Mouse (Mus musculus): ENCODE data around the gene Lrrtm4.

Lrrtm4 gene

GRCm38 (mm10) chr6:80328391-80328790, 309.7 kb downstream of the Lrrtm4 start:
- DNase-seq (ENCODE audit: low spot score in 2 of 2) = no peak

- no peak for DNase-seq (ENCODE audit: low spot score in 2 of 2)
Observed at GRCm38 (mm10) chr6:80331751-80332150, 313.1 kb downstream of the Lrrtm4 start.

GRCm38 (mm10) chr6:80352307-80352706, 333.6 kb downstream of the Lrrtm4 start:
- no peak for DNase-seq (ENCODE audit: low spot score in 2 of 2)

GRCm38 (mm10) chr6:80357092-80357491, 338.4 kb downstream of the Lrrtm4 start:
- no peak for DNase-seq (ENCODE audit: low spot score in 2 of 2)

- DNase-seq (ENCODE audit: low spot score in 2 of 2) = no peak
Observed at GRCm38 (mm10) chr6:80363593-80363992, 344.9 kb downstream of the Lrrtm4 start.

GRCm38 (mm10) chr6:80366532-80366931, 347.9 kb downstream of the Lrrtm4 start:
- no peak for DNase-seq (ENCODE audit: low spot score in 2 of 2)

- DNase-seq (ENCODE audit: low spot score in 2 of 2) = no peak
Observed at GRCm38 (mm10) chr6:80389571-80389970, 370.9 kb downstream of the Lrrtm4 start.

- DNase-seq (ENCODE audit: low spot score in 2 of 2) = no peak
Observed at GRCm38 (mm10) chr6:80406757-80407156, 388.1 kb downstream of the Lrrtm4 start.

GRCm38 (mm10) chr6:80440135-80440534, 421.5 kb downstream of the Lrrtm4 start:
- DNase-seq (ENCODE audit: low spot score in 2 of 2) = no peak

GRCm38 (mm10) chr6:80470546-80470945, 451.9 kb downstream of the Lrrtm4 start:
- no peak for DNase-seq (ENCODE audit: low spot score in 2 of 2)

GRCm38 (mm10) chr6:80476153-80476552, 457.5 kb downstream of the Lrrtm4 start:
- no peak for DNase-seq (ENCODE audit: low spot score in 2 of 2)

GRCm38 (mm10) chr6:80545017-80545416, 526.3 kb downstream of the Lrrtm4 start:
- no peak for DNase-seq (ENCODE audit: low spot score in 2 of 2)

- DNase-seq (ENCODE audit: low spot score in 2 of 2) = no peak
Observed at GRCm38 (mm10) chr6:80549907-80550306, 531.2 kb downstream of the Lrrtm4 start.

- no peak for DNase-seq (ENCODE audit: low spot score in 2 of 2)
Observed at GRCm38 (mm10) chr6:80553398-80553797, 534.7 kb downstream of the Lrrtm4 start.

- DNase-seq (ENCODE audit: low spot score in 2 of 2) = no peak
Observed at GRCm38 (mm10) chr6:80554991-80555390, 536.3 kb downstream of the Lrrtm4 start.

- DNase-seq (ENCODE audit: low spot score in 2 of 2) = no peak
Observed at GRCm38 (mm10) chr6:80577227-80577626, 558.5 kb downstream of the Lrrtm4 start.

- no peak for DNase-seq (ENCODE audit: low spot score in 2 of 2)
Observed at GRCm38 (mm10) chr6:80582225-80582624, 563.5 kb downstream of the Lrrtm4 start.

- no peak for DNase-seq (ENCODE audit: low spot score in 2 of 2)
Observed at GRCm38 (mm10) chr6:80589776-80590175, 571.1 kb downstream of the Lrrtm4 start.

GRCm38 (mm10) chr6:80619508-80619907, 600.8 kb downstream of the Lrrtm4 start:
- no peak for DNase-seq (ENCODE audit: low spot score in 2 of 2)

GRCm38 (mm10) chr6:80622676-80623334, 604.1 kb downstream of the Lrrtm4 start:
- no peak for DNase-seq (ENCODE audit: low spot score in 2 of 2)

- DNase-seq (ENCODE audit: low spot score in 2 of 2) = no peak
Observed at GRCm38 (mm10) chr6:80625509-80625908, 606.8 kb downstream of the Lrrtm4 start.

- no peak for DNase-seq (ENCODE audit: low spot score in 2 of 2)
Observed at GRCm38 (mm10) chr6:80662729-80663128, 644.1 kb downstream of the Lrrtm4 start.

GRCm38 (mm10) chr6:80664039-80664438, 645.4 kb downstream of the Lrrtm4 start:
- DNase-seq (ENCODE audit: low spot score in 2 of 2) = no peak

GRCm38 (mm10) chr6:80704183-80704582, 685.5 kb downstream of the Lrrtm4 start:
- no peak for DNase-seq (ENCODE audit: low spot score in 2 of 2)
